Mouse (Mus musculus) brain, embryonic 14.5 days (tissue): ENCODE data around the gene Il6ra.

ENCODE experiments used
- CTCF ChIP-seq: fragments of 200-500 bp; IDR thresholded peaks from 2 replicates; pipeline ENCODE4 v1.5.1; 2012; ENCODE audit warnings: inconsistent platforms, mild to moderate bottlenecking, moderate library complexity, borderline replicate concordance; ENCODE audit not compliant: insufficient read depth, insufficient read length; ENCODE audit errors: extremely low read depth
- POLR2A ChIP-seq: fragments of 200-500 bp; IDR thresholded peaks from 2 replicates; pipeline ENCODE4 v1.6.1; 2012; ENCODE audit warnings: mild to moderate bottlenecking, inconsistent platforms, borderline replicate concordance; ENCODE audit not compliant: poor library complexity, insufficient read depth, insufficient read length, severe bottlenecking; ENCODE audit errors: extremely low read depth

- TF ChIP-seq CTCF (no peak), POLR2A (no peak)
Observed at GRCm38 (mm10) chr3:89847126-89847525, 65.9 kb downstream of the Il6ra start.
